22 mouse cellular contexts compared by ENCODE assay signal in the genomic region with DNA sequence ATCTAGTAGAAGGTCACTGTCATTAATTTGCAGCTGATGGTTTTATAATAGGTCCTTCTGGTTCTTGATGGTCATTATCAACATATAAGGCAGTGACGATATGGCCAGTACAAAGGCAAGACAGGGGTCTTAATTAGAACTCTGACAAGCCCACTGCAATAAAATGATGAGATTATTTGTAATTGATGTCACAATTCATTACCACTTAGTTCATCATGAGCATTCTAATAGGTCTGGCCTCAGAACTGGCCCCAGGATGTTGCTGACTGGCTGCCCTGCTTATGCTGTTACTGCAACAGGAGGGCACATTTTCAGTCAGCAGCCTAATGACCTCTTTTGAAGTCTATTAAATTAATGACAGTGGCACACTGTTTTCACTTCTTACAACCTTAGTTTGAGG. TPM values are rescaled to one million over a fixed set of nuclear protein-coding genes. Genes with fewer than 3 reads are reported as not detected.
DNase-seq lines count a peak whose midpoint lies in the region; ATAC-seq lines count a peak whose summit lies in the region.
"Had no signal": no experiment of that assay in that cellular context is flagged by ENCODE, and none has a peak within 500 bp of the region (broad histone marks: within the 10 kb centered on the region; RNA-seq: fewer than 3 reads in every experiment).

No protein-coding gene starts in this region.

- H3K27me3 ChIP-seq in embryonic facial prominence, embryonic 14.5 days (replicated peaks; ENCODE audit: control insufficient read depth, insufficient read depth, low read length) = no peaks in the 10 kb centered on the region
- no peaks in the 10 kb centered on the region for H3K27me3 ChIP-seq in embryonic facial prominence, embryonic 10.5 days (replicated peaks; ENCODE audit: low read depth, poor library complexity, severe bottlenecking)
- H3K27me3 ChIP-seq in liver, embryonic 11.5 days (replicated peaks; ENCODE audit: control insufficient read depth, insufficient read depth, low read length) = no peaks in the 10 kb centered on the region
- H3K27me3 ChIP-seq in hindbrain, embryonic 16.5 days (replicated peaks; ENCODE audit: control insufficient read depth, insufficient read depth, low read length) = no peaks in the 10 kb centered on the region
- H3K27me3 ChIP-seq: CH12.LX; embryonic facial prominence, embryonic 13.5 days; forebrain, embryonic 13.5 days; forebrain, embryonic 15.5 days had no signal

- H3K4me1 ChIP-seq in embryonic facial prominence, embryonic 14.5 days (ENCODE audit: control insufficient read depth, insufficient read depth, low read length) = no peaks in the 10 kb centered on the region
- no peaks in the 10 kb centered on the region for H3K4me1 ChIP-seq in embryonic facial prominence, embryonic 10.5 days
- H3K4me1 ChIP-seq in liver, embryonic 11.5 days (replicated peaks; ENCODE audit: control insufficient read depth, insufficient read depth, low read length) = no peaks in the 10 kb centered on the region
- H3K4me1 ChIP-seq in hindbrain, embryonic 16.5 days (ENCODE audit: control insufficient read depth, insufficient read depth, low read depth, low read length) = no peaks in the 10 kb centered on the region
- H3K4me1 ChIP-seq: embryonic facial prominence, embryonic 13.5 days; forebrain, embryonic 13.5 days; forebrain, embryonic 15.5 days had no signal

- ATAC-seq in embryonic facial prominence, embryonic 14.5 days (ENCODE audit: low read depth) = peak; percentile 60; the same call in 1 of the 2 replicates
- no peak for ATAC-seq in liver, embryonic 11.5 days (replicated peaks; ENCODE audit: low FRiP score)
- ATAC-seq in hindbrain, embryonic 16.5 days = no peak
- ATAC-seq: CD4-positive, CD25-positive, alpha-beta regulatory T cell, adult 4 months; forebrain, embryonic 13.5 days; forebrain, embryonic 15.5 days; forebrain, postnatal 0 days had no signal

- peaks cover 25% of the 10 kb centered on the region for H3K36me3 ChIP-seq in embryonic facial prominence, embryonic 14.5 days (ENCODE audit: control insufficient read depth, insufficient read depth, low read length)
- peaks cover 48% of the 10 kb centered on the region for H3K36me3 ChIP-seq in embryonic facial prominence, embryonic 10.5 days (replicated peaks)
- H3K36me3 ChIP-seq in liver, embryonic 11.5 days (ENCODE audit: control insufficient read depth, insufficient read depth, low read length) = no peaks in the 10 kb centered on the region; the same call in 1 of the 2 replicates
- peaks cover 2% of the 10 kb centered on the region; the same call in 1 of the 2 replicates for H3K36me3 ChIP-seq in hindbrain, embryonic 16.5 days (ENCODE audit: control insufficient read depth, insufficient read depth, low read length)

- H3K4me3 ChIP-seq in embryonic facial prominence, embryonic 14.5 days (ENCODE audit: low read depth, low read length) = no peak overlapping the region
- no peak overlapping the region for H3K4me3 ChIP-seq in embryonic facial prominence, embryonic 10.5 days
- no peak overlapping the region for H3K4me3 ChIP-seq in liver, embryonic 11.5 days (ENCODE audit: low read depth, low read length)
- H3K4me3 ChIP-seq in hindbrain, embryonic 16.5 days (ENCODE audit: low read length) = no peak overlapping the region
- H3K4me3 ChIP-seq: embryonic facial prominence, embryonic 13.5 days; forebrain, embryonic 13.5 days; forebrain, embryonic 15.5 days had no signal

- no peaks in the 10 kb centered on the region for H3K9me3 ChIP-seq in embryonic facial prominence, embryonic 14.5 days (ENCODE audit: control insufficient read depth, low read length)
- no peaks in the 10 kb centered on the region for H3K9me3 ChIP-seq in embryonic facial prominence, embryonic 10.5 days
- no peaks in the 10 kb centered on the region for H3K9me3 ChIP-seq in liver, embryonic 11.5 days (ENCODE audit: control insufficient read depth, low read length)
- no peaks in the 10 kb centered on the region for H3K9me3 ChIP-seq in hindbrain, embryonic 16.5 days (ENCODE audit: control insufficient read depth, low read length)
- H3K9me3 ChIP-seq: embryonic facial prominence, embryonic 13.5 days; forebrain, embryonic 13.5 days; forebrain, embryonic 15.5 days; G1E had no signal

- peak; percentile 50 for DNase-seq in embryonic facial prominence, embryonic 14.5 days (ENCODE audit: low spot score)
- no peak for DNase-seq in embryonic facial prominence, embryonic 10.5 days (ENCODE audit: low spot score)
- peak; percentile 90 for DNase-seq in Muller cell, postnatal 12 days (ENCODE audit: inconsistent ontology term)
- peak; percentile 98 for DNase-seq in retina, postnatal 1 day
- DNase-seq in liver, embryonic 11.5 days (ENCODE audit: low spot score) = no peak
- DNase-seq: adrenal gland, adult 8-10 months; adrenal gland, postnatal 14 days; adrenal gland, postnatal 36 days; B cell, adult 2 months; cerebellum, adult 11-12 months; cerebellum, adult 2 months; cerebellum, adult 9-10 months; cerebellum, postnatal 10 days; cerebellum, postnatal 25 days; forebrain, postnatal 0 days had no signal

- no peak overlapping the region for H3K9ac ChIP-seq in embryonic facial prominence, embryonic 14.5 days (ENCODE audit: low read depth, low read length)
- no peak overlapping the region for H3K9ac ChIP-seq in liver, embryonic 11.5 days (ENCODE audit: low read depth, low read length)
- no peak overlapping the region for H3K9ac ChIP-seq in hindbrain, embryonic 16.5 days (ENCODE audit: low read depth, low read length)
- H3K9ac ChIP-seq: embryonic facial prominence, embryonic 13.5 days; forebrain, embryonic 13.5 days; forebrain, embryonic 15.5 days; forebrain, postnatal 0 days had no signal

- H3K4me2 ChIP-seq in embryonic facial prominence, embryonic 14.5 days (ENCODE audit: low read depth, low read length) = no peak overlapping the region
- H3K4me2 ChIP-seq in liver, embryonic 11.5 days = no peak overlapping the region
- no peak overlapping the region for H3K4me2 ChIP-seq in hindbrain, embryonic 16.5 days (ENCODE audit: low read length)
- H3K4me2 ChIP-seq: embryonic facial prominence, embryonic 13.5 days; forebrain, embryonic 13.5 days; forebrain, embryonic 15.5 days had no signal

- H3K27ac ChIP-seq in embryonic facial prominence, embryonic 14.5 days (replicated peaks; ENCODE audit: low read depth, low read length) = no peak overlapping the region
- H3K27ac ChIP-seq in embryonic facial prominence, embryonic 10.5 days (replicated peaks) = no peak overlapping the region
- H3K27ac ChIP-seq in liver, embryonic 11.5 days (ENCODE audit: low read depth, low read length) = no peak overlapping the region
- no peak overlapping the region for H3K27ac ChIP-seq in hindbrain, embryonic 16.5 days (ENCODE audit: low read depth, low read length)
- H3K27ac ChIP-seq: embryonic facial prominence, embryonic 13.5 days; forebrain, embryonic 13.5 days; forebrain, embryonic 15.5 days had no signal

- WGBS in embryonic facial prominence, embryonic 14.5 days = 90% methylated on average over 1 of the region's 1 CpGs
- WGBS in embryonic facial prominence, embryonic 10.5 days = 89% methylated on average over 1 of the region's 1 CpGs
- 86% methylated on average over 1 of the region's 1 CpGs for WGBS in liver, embryonic 11.5 days
- 65% methylated on average over 1 of the region's 1 CpGs for WGBS in hindbrain, embryonic 16.5 days

RNA-seq across cellular contexts. Expression of a gene that starts 39.9 kb away (rescaled TPM):
- polyA plus RNA-seq in embryonic facial prominence, embryonic 14.5 days (2014; fragmentation: Nextera tagmentation; extraction: Ambion mirVana) = 27.6 and 31.4 TPM in 2 replicates
- 42.7 and 55.7 TPM in 2 replicates for polyA plus RNA-seq in embryonic facial prominence, embryonic 10.5 days (2016; fragmentation: Nextera tagmentation; extraction: Ambion mirVana)
- polyA plus RNA-seq in liver, embryonic 11.5 days (2014; fragmentation: Nextera tagmentation; extraction: Ambion mirVana) = 35.5 and 40.7 TPM in 2 replicates
- 26.1 and 35.5 TPM in 2 replicates for polyA plus RNA-seq in hindbrain, embryonic 16.5 days (2015; fragmentation: Nextera tagmentation; extraction: Ambion mirVana)

RNA-seq across cellular contexts. Expression of a gene that starts 59.0 kb away (rescaled TPM):
- 138 and 145 TPM in 2 replicates for polyA plus RNA-seq in embryonic facial prominence, embryonic 14.5 days (2014; fragmentation: Nextera tagmentation; extraction: Ambion mirVana)
- 124 and 133 TPM in 2 replicates for polyA plus RNA-seq in embryonic facial prominence, embryonic 10.5 days (2016; fragmentation: Nextera tagmentation; extraction: Ambion mirVana)
- 105 and 110 TPM in 2 replicates for polyA plus RNA-seq in liver, embryonic 11.5 days (2014; fragmentation: Nextera tagmentation; extraction: Ambion mirVana)
- polyA plus RNA-seq in hindbrain, embryonic 16.5 days (2015; fragmentation: Nextera tagmentation; extraction: Ambion mirVana) = 106 TPM in 2 replicates

RNA-seq across cellular contexts. Expression of a gene that starts 59.1 kb away (rescaled TPM):
- 28.8 and 32.3 TPM in 2 replicates for polyA plus RNA-seq in embryonic facial prominence, embryonic 14.5 days (2014; fragmentation: Nextera tagmentation; extraction: Ambion mirVana)
- 52.6 and 61.8 TPM in 2 replicates for polyA plus RNA-seq in embryonic facial prominence, embryonic 10.5 days (2016; fragmentation: Nextera tagmentation; extraction: Ambion mirVana)
- polyA plus RNA-seq in liver, embryonic 11.5 days (2014; fragmentation: Nextera tagmentation; extraction: Ambion mirVana) = 28.2 and 35.3 TPM in 2 replicates
- polyA plus RNA-seq in hindbrain, embryonic 16.5 days (2015; fragmentation: Nextera tagmentation; extraction: Ambion mirVana) = 42.2 and 42.4 TPM in 2 replicates

Comparison
In these comparisons a context has a peak if more than half of its experiments do, and no peak if none do; other contexts are left out.
1. DNase-seq: peak in embryonic facial prominence, embryonic 14.5 days (single experiment), Muller cell, postnatal 12 days (single experiment) and retina, postnatal 1 day (single experiment); none in embryonic facial prominence, embryonic 10.5 days (single experiment) and liver, embryonic 11.5 days (single experiment).